8 mouse cellular contexts compared by ENCODE assay signal in the genomic region with DNA sequence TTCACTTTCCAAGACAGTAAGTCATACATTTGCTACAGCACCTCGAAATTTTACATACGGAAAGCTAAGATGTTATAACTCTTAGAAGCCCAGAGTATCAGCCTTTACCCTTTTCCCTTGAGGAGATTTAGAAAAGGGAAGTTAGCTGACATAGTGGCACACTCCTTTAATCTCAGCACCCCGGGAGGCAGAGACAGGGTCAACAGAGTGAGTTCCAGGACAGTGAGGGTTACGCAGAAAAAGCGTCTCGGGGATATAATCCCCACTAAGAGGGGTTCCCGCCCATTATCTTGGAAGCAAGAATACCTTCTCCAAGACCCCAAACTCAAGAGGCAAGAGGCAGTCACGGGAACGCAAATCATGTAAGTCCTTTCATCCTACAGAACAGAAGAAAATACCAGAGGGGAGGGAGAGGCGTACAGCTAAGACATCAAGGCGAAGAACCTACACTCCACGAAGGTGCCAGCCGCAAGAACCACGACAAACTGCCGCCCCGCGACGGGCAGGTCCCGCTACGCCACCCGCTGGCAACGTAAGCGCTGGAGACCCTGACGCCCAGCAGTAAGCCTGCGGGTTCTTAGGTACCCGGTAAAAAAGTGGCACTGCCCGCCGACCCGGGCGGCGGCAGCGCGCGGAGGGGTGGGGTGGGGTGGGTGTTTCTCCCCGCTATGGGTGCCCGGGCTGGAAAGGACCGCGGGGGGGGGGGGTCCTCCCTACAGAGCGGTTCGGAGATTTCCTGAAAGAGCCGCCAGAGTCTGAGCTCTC. TPM values are rescaled to one million over a fixed set of nuclear protein-coding genes. Genes with fewer than 3 reads are reported as not detected.
DNase-seq lines count a peak whose midpoint lies in the region; ATAC-seq and TF ChIP-seq lines count a peak whose summit lies in the region.

No protein-coding gene starts in this region.

- H3K9ac ChIP-seq in forebrain, embryonic 13.5 days, result peak overlapping the region; percentile 91
- peak overlapping the region; percentile 95 for H3K9ac ChIP-seq in limb, embryonic 15.5 days
- H3K9ac ChIP-seq in midbrain, embryonic 14.5 days (replicated peaks; ENCODE audit: low read length), result peak overlapping the region; percentile 90
- peak overlapping the region; percentile 98 for H3K9ac ChIP-seq in stomach, embryonic 16.5 days (ENCODE audit: low read length)

- peaks cover 26% of the 10 kb centered on the region for H3K4me1 ChIP-seq in forebrain, embryonic 13.5 days
- H3K4me1 ChIP-seq in limb, embryonic 15.5 days, result peaks cover 20% of the 10 kb centered on the region
- peaks cover 14% of the 10 kb centered on the region for H3K4me1 ChIP-seq in midbrain, embryonic 14.5 days (ENCODE audit: control insufficient read depth, insufficient read depth, low read length)
- H3K4me1 ChIP-seq in stomach, embryonic 16.5 days (ENCODE audit: control insufficient read depth, insufficient read depth, low read length), result peaks cover 17% of the 10 kb centered on the region

- H3K4me3 ChIP-seq in forebrain, embryonic 13.5 days, result peak overlapping the region; percentile 96
- H3K4me3 ChIP-seq in limb, embryonic 15.5 days, result peak overlapping the region; percentile 96
- H3K4me3 ChIP-seq in midbrain, embryonic 14.5 days (replicated peaks; ENCODE audit: low read depth, low read length), result peak overlapping the region; percentile 92
- peak overlapping the region; percentile 97 for H3K4me3 ChIP-seq in stomach, embryonic 16.5 days (replicated peaks; ENCODE audit: low read length)

- ATAC-seq in forebrain, embryonic 13.5 days, result 0 out of 2 replicates have a peak, but pooled peaks have one; percentile 1
- ATAC-seq in limb, embryonic 15.5 days (ENCODE audit: insufficient number of reproducible peaks, low FRiP score, low TSS enrichment, low read depth), result no peak; the same call in 1 of the 2 replicates
- no peak; the same call in 1 of the 2 replicates for ATAC-seq in midbrain, embryonic 14.5 days (ENCODE audit: low FRiP score, low TSS enrichment)
- ATAC-seq in stomach, embryonic 16.5 days (ENCODE audit: insufficient read depth, low FRiP score), result no peak; the same call in 1 of the 2 replicates

- no peak for TF ChIP-seq CTCF in brain, embryonic 14.5 days (IDR thresholded peaks at IDR 0.05; ENCODE audit: borderline replicate concordance, extremely low read depth, insufficient read depth, insufficient read length)

- H3K4me2 ChIP-seq in forebrain, embryonic 13.5 days, result peak overlapping the region; percentile 90
- peak overlapping the region; percentile 71 for H3K4me2 ChIP-seq in limb, embryonic 15.5 days
- H3K4me2 ChIP-seq in midbrain, embryonic 14.5 days (ENCODE audit: low read length), result peak overlapping the region; percentile 84
- peak overlapping the region; percentile 63 for H3K4me2 ChIP-seq in stomach, embryonic 16.5 days (ENCODE audit: low read depth, low read length)

- DNase-seq in heart, adult 11 months, result peak; percentile 87
- no peak for DNase-seq in heart, adult 8-10 months (ENCODE audit: low spot score)
- DNase-seq in brain, embryonic 14.5 days (ENCODE audit: low read depth), result peak; percentile 26
- peak; percentile 79 for DNase-seq in induced T-regulatory cell, adult 2 months (ENCODE audit: low read depth)
- DNase-seq in midbrain, embryonic 14.5 days, result peak; percentile 37

- 4% methylated on average over 34 of the region's 41 CpGs for WGBS in forebrain, embryonic 13.5 days
- WGBS in limb, embryonic 15.5 days, result 3% methylated on average over 41 of the region's 41 CpGs
- 3% methylated on average over 41 of the region's 41 CpGs for WGBS in midbrain, embryonic 14.5 days
- WGBS in stomach, embryonic 16.5 days, result 3% methylated on average over 41 of the region's 41 CpGs

- no peaks in the 10 kb centered on the region for H3K9me3 ChIP-seq in forebrain, embryonic 13.5 days (replicated peaks)
- no peaks in the 10 kb centered on the region for H3K9me3 ChIP-seq in limb, embryonic 15.5 days
- no peaks in the 10 kb centered on the region for H3K9me3 ChIP-seq in midbrain, embryonic 14.5 days (ENCODE audit: control insufficient read depth, low read length)
- H3K9me3 ChIP-seq in stomach, embryonic 16.5 days (replicated peaks; ENCODE audit: control insufficient read depth, low read length), result no peaks in the 10 kb centered on the region

- H3K27ac ChIP-seq in forebrain, embryonic 13.5 days, result peak overlapping the region; percentile 75
- H3K27ac ChIP-seq in limb, embryonic 15.5 days, result peak overlapping the region; percentile 93
- H3K27ac ChIP-seq in midbrain, embryonic 14.5 days (replicated peaks; ENCODE audit: low read depth, low read length), result peak overlapping the region; percentile 89
- peak overlapping the region; percentile 88 for H3K27ac ChIP-seq in stomach, embryonic 16.5 days (ENCODE audit: low read length)

- H3K27me3 ChIP-seq in forebrain, embryonic 13.5 days, result 0 out of 2 replicates have a peak, but pooled peaks cover 1% of the 10 kb centered on the region
- no peaks in the 10 kb centered on the region for H3K27me3 ChIP-seq in limb, embryonic 15.5 days
- H3K27me3 ChIP-seq in midbrain, embryonic 14.5 days (ENCODE audit: control insufficient read depth, insufficient read depth, low read length), result no peaks in the 10 kb centered on the region
- H3K27me3 ChIP-seq in stomach, embryonic 16.5 days (ENCODE audit: control insufficient read depth, insufficient read depth, low read length), result no peaks in the 10 kb centered on the region

- TF ChIP-seq POLR2A in brain, embryonic 14.5 days (IDR thresholded peaks at IDR 0.05; ENCODE audit: borderline replicate concordance, extremely low read depth, insufficient read depth, insufficient read length, poor library complexity, severe bottlenecking), result no peak

- H3K36me3 ChIP-seq in forebrain, embryonic 13.5 days (ENCODE audit: poor library complexity, severe bottlenecking), result peaks cover 17% of the 10 kb centered on the region; the same call in 1 of the 2 replicates
- 0 out of 2 replicates have a peak, but pooled peaks cover 12% of the 10 kb centered on the region for H3K36me3 ChIP-seq in limb, embryonic 15.5 days
- H3K36me3 ChIP-seq in midbrain, embryonic 14.5 days (ENCODE audit: control insufficient read depth, insufficient read depth, low read length), result 0 out of 2 replicates have a peak, but pooled peaks cover under 1% of the 10 kb centered on the region
- 0 out of 2 replicates have a peak, but pooled peaks cover 4% of the 10 kb centered on the region for H3K36me3 ChIP-seq in stomach, embryonic 16.5 days (ENCODE audit: control insufficient read depth, insufficient read depth, low read length)

RNA-seq across cellular contexts. Expression of a gene that starts 0.7 kb away (rescaled TPM):
- total RNA-seq in heart, adult 8-10 months (2022), result 10 to 100 TPM; 32.1 to 35.4 (median 32.7) TPM
- polyA plus RNA-seq in brain, embryonic 14.5 days (2012; rRNA removed), result 78.0 and 95.7 TPM in 2 replicates
- polyA plus RNA-seq in forebrain, embryonic 13.5 days (2015; fragmentation: Nextera tagmentation; extraction: Ambion mirVana), result 82.1 and 90.2 TPM in 2 replicates
- 92.1 and 99.3 TPM in 2 replicates for polyA plus RNA-seq in limb, embryonic 15.5 days (2015; fragmentation: Nextera tagmentation; extraction: Ambion mirVana)
- polyA plus RNA-seq in midbrain, embryonic 14.5 days (2014; fragmentation: Nextera tagmentation; extraction: Ambion mirVana), result 81.4 and 95.3 TPM in 2 replicates
- 78.3 and 91.2 TPM in 2 replicates for polyA plus RNA-seq in stomach, embryonic 16.5 days (2015; fragmentation: Nextera tagmentation; extraction: Ambion mirVana)

RNA-seq across cellular contexts. Expression of a gene that starts 34.5 kb away (rescaled TPM):
- total RNA-seq in heart, adult 8-10 months (2022), result 1 to 10 TPM; 1.0 to 3.4 (median 2.2) TPM
- 5.5 and 5.7 TPM in 2 replicates for polyA plus RNA-seq in brain, embryonic 14.5 days (2012; rRNA removed)
- 4.1 and 4.3 TPM in 2 replicates for polyA plus RNA-seq in forebrain, embryonic 13.5 days (2015; fragmentation: Nextera tagmentation; extraction: Ambion mirVana)
- 18.6 and 37.5 TPM in 2 replicates for polyA plus RNA-seq in limb, embryonic 15.5 days (2015; fragmentation: Nextera tagmentation; extraction: Ambion mirVana)
- polyA plus RNA-seq in midbrain, embryonic 14.5 days (2014; fragmentation: Nextera tagmentation; extraction: Ambion mirVana), result 9.2 and 10.8 TPM in 2 replicates
- polyA plus RNA-seq in stomach, embryonic 16.5 days (2015; fragmentation: Nextera tagmentation; extraction: Ambion mirVana), result 6.5 and 14.2 TPM in 2 replicates
